Mouse (Mus musculus) lung, adult 2 months (tissue): ENCODE data around the gene Frmd8.

Source experiments
- CTCF ChIP-seq: fragments of 200-500 bp; IDR thresholded peaks from 2 replicates; pipeline ENCODE4 v1.5.1; 2011; ENCODE audit warnings: mild to moderate bottlenecking, low read length, control low read depth; ENCODE audit not compliant: insufficient read depth
- POLR2A ChIP-seq: fragments of 200-500 bp; IDR thresholded peaks from 2 replicates; pipeline ENCODE4 v1.6.1; 2011; ENCODE audit warnings: low read depth, mild to moderate bottlenecking, control low read depth, low read length, borderline replicate concordance; ENCODE audit errors: extremely low read depth

GRCm38 (mm10) chr19:5841999-5842784 lies 32.9 kb downstream of the Frmd8 start:
- TF ChIP-seq CTCF (0 out of 2 replicates have a peak, but pooled peaks have one; percentile 5), POLR2A (peak; percentile 90; the same call in 1 of the 2 replicates)
